In the genomic region with DNA sequence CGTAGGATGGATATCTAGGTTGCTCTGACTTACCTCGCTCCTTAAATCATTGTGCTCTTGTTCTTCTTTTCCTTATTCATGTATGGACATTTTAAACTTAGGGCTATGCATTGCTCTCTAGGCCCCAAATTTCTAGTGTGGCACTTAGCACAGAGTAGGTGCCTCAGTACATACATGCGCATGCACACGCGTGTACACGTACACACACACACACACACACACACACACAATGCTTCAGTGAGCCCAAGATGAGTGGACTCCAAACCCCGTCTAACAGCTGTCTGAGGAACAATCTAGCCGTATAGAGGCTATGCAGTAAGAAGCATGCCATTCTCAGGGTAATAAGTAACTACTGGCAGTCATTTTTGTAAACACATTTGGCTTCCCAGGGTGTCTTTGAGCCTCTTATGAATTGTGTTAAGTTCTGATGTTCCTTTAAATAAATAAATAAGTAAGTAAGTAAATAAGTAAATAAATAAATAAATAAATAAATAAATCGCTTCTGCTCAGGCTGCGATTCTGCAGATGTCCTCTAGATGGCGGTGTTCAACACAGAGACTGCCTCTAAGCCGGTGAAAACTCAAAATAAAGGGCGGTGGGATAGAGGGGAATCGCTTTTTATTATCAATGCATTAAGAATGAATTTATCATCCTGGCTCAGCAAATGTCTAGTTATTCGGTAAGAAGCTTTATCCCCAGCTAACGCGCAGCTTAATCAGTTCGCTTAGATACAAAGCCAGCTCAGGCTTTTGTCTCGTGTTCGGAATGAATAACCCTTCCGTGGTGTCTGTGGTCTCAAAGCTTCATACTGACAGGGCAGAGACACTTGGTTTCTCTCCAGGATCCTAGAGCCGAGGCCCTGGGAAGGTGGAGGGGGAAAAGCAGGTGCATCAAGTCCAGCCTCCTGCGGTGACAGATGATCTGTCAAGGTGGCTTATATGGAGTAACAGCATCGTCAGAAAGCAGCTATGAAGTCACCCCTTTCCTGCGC, we compare ENCODE assay signal across 9 mouse cellular contexts.
DNase-seq lines count a peak whose midpoint lies in the region; ATAC-seq and TF ChIP-seq lines count a peak whose summit lies in the region.
"Had no signal": no experiment of that assay in that cellular context is flagged by ENCODE, and none has a peak within 500 bp of the region (broad histone marks: within the 10 kb centered on the region; RNA-seq: fewer than 3 reads in every experiment).

No protein-coding gene starts in this region.

- peaks cover 2% of the 10 kb centered on the region for H3K4me1 ChIP-seq in ES-Bruce4 (ENCODE audit: control insufficient read depth, insufficient read depth, low read length)
- H3K4me1 ChIP-seq in cerebellum, adult 2 months (ENCODE audit: control insufficient read depth, insufficient read depth, low read length), result no peaks in the 10 kb centered on the region
- peaks cover 10% of the 10 kb centered on the region; the same call in 1 of the 2 replicates for H3K4me1 ChIP-seq in midbrain, embryonic 15.5 days
- H3K4me1 ChIP-seq: stomach, embryonic 15.5 days had no signal

- no peaks in the 10 kb centered on the region for H3K36me3 ChIP-seq in ES-Bruce4 (ENCODE audit: control insufficient read depth, insufficient read depth, low read length, poor library complexity, severe bottlenecking)
- H3K36me3 ChIP-seq in midbrain, embryonic 15.5 days (replicated peaks), result no peaks in the 10 kb centered on the region
- H3K36me3 ChIP-seq: stomach, embryonic 15.5 days had no signal

- DNase-seq in heart, adult 11 months, result peak; percentile 76
- DNase-seq in heart, postnatal 25 days (ENCODE audit: low spot score), result no peak
- DNase-seq in cerebellum, adult 2 months, result peak; percentile 51 to 58
- DNase-seq in forelimb bud, embryonic 11.5 days (ENCODE audit: low read depth, low spot score), result peak; percentile 66
- peak; percentile 64 to 73 for DNase-seq in layer of hippocampus, postnatal 10 days (ENCODE audit: low spot score in 2 of 2)
- peak; percentile 23 for DNase-seq in thymus, postnatal 14 days

- H3K27ac ChIP-seq in ES-Bruce4 (ENCODE audit: insufficient read depth, low read length), result no peak overlapping the region
- H3K27ac ChIP-seq in cerebellum, adult 2 months (ENCODE audit: insufficient read depth, low read length), result no peak overlapping the region
- peak overlapping the region; percentile 59 for H3K27ac ChIP-seq in midbrain, embryonic 15.5 days
- H3K27ac ChIP-seq: stomach, embryonic 15.5 days had no signal

- WGBS in cerebellum, adult 2 months, result 46% methylated on average over 25 of the region's 25 CpGs
- 43% methylated on average over 25 of the region's 25 CpGs for WGBS in midbrain, embryonic 15.5 days

- TF ChIP-seq POLR2A in ES-Bruce4 (IDR thresholded peaks at IDR 0.05; ENCODE audit: insufficient read depth, low read length), result no peak
- TF ChIP-seq POLR2A in cerebellum, adult 2 months (IDR thresholded peaks at IDR 0.05; ENCODE audit: borderline replicate concordance, insufficient read depth, low read length), result no peak

- intact Hi-C loops in heart, postnatal 25 days (cut with DNase I), result loop anchor here (5.0 to 10.0 kb wide), 3 partner anchors 130 to 543 kb away; no protein-coding TSS in a partner anchor

- no peaks in the 10 kb centered on the region for H3K9me3 ChIP-seq in ES-Bruce4 (replicated peaks; ENCODE audit: control insufficient read depth, insufficient read depth, low read length, poor library complexity, severe bottlenecking)
- H3K9me3 ChIP-seq in midbrain, embryonic 15.5 days, result no peaks in the 10 kb centered on the region
- H3K9me3 ChIP-seq: stomach, embryonic 15.5 days had no signal

- H3K27me3 ChIP-seq in ES-Bruce4 (ENCODE audit: control insufficient read depth, insufficient read depth, low read length, poor library complexity, severe bottlenecking), result no peaks in the 10 kb centered on the region
- no peaks in the 10 kb centered on the region for H3K27me3 ChIP-seq in cerebellum, adult 2 months (ENCODE audit: control insufficient read depth, insufficient read depth, low read length)
- no peaks in the 10 kb centered on the region for H3K27me3 ChIP-seq in midbrain, embryonic 15.5 days (replicated peaks)
- H3K27me3 ChIP-seq: stomach, embryonic 15.5 days had no signal

- 0 out of 2 replicates have a peak, but pooled peaks have one; percentile 37 for ATAC-seq in midbrain, embryonic 15.5 days (replicated peaks)

- no peak overlapping the region for H3K9ac ChIP-seq in ES-Bruce4 (ENCODE audit: low read depth, poor library complexity, severe bottlenecking)
- H3K9ac ChIP-seq in midbrain, embryonic 15.5 days, result peak overlapping the region; percentile 9; the same call in 1 of the 2 replicates
- H3K9ac ChIP-seq: stomach, embryonic 15.5 days had no signal

- peak overlapping the region; percentile 36 for H3K4me2 ChIP-seq in midbrain, embryonic 15.5 days
- H3K4me2 ChIP-seq: stomach, embryonic 15.5 days had no signal

- H3K4me3 ChIP-seq in ES-Bruce4 (ENCODE audit: low read depth, low read length), result no peak overlapping the region
- H3K4me3 ChIP-seq in cerebellum, adult 2 months (replicated peaks; ENCODE audit: insufficient read depth, low read depth, low read length), result peak overlapping the region; percentile 14
- H3K4me3 ChIP-seq in midbrain, embryonic 15.5 days, result peak overlapping the region; percentile 20
- H3K4me3 ChIP-seq: stomach, embryonic 15.5 days had no signal

- TF ChIP-seq EP300 in ES-Bruce4 (IDR thresholded peaks at IDR 0.05; ENCODE audit: insufficient read depth, low read depth, low read length), result no peak

- peak; percentile 43 for TF ChIP-seq CTCF in ES-Bruce4 (IDR thresholded peaks at IDR 0.05; ENCODE audit: low read depth, low read length)
- peak; percentile 71 for TF ChIP-seq CTCF in cerebellum, adult 2 months (IDR thresholded peaks at IDR 0.05; ENCODE audit: borderline replicate concordance, insufficient read depth, low read depth, low read length)
